Mouse (Mus musculus): Measurements from ENCODE around the gene Echdc3.

Gene Echdc3

DNA sequence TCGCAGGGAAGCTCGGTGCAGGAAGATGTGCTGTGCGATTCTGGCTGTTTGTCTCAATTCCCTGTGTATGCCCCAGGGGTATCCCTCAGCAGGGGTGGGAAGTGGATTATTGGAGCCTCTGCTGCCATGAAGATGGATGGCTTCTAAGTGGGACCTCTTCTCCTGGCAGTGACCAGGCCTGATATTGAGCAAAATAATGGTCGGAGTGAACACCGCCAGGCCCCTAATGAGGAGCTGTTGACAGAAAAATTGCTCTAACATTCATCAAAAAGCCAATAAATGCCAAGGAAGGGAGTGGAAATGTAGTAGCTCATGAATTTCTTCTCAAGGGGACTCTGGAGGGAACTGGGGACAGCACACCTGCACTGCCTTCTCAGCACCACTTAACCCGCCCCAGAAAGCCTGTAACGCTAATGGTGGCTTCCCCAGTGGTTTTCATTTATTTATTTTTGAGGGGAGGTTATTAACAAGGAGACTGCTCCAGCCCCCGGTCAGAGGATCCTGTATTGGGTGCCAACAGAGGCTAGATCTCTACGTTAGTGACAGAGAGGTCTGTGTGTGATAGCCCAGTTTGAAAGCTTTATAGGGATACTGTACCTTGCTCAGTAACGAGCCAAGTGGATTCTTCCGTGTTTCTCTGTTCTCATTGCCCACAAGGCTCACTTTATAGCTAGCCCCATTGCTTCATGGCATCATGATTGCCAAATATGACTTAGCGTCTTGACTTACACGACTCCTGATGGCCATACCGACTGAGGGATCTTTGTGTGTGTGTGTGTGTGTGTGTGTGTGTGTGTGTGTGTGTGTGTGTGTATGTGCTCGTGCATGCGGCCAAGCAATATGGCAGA, 33.7 kb downstream of the Echdc3 start:
- in situ Hi-C loops (cut with MboI; ENCODE audit: unreplicated experiment in 2 of 2), result no loop called here

DNA sequence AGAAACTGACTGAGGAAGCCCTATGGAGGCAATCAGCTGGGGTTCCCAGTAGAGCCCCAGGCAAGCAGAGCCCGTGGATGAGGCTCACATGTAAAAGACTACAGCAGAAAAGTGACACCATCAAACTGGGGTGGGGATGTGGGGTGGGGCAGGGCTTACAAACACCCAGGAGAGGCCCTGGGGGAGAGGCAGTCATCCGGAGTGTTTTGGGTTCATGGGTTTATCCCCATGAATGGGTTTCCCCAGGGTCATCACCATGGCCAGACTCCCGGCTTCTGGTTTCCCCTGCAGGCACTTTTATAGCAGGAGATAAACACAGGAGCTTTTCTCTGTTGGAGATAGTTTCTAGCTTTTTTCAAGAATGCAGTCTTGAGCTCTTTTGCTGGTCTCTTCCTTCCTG, 39.8 kb downstream of the Echdc3 start:
- in situ Hi-C loops (cut with MboI; ENCODE audit: unreplicated experiment in 2 of 2), result loop anchor here (25.0 kb wide), 3 partner anchors 761 to 1261 kb away; partner anchors contain the start of gene Phyh (in 2 of the 2)

DNA sequence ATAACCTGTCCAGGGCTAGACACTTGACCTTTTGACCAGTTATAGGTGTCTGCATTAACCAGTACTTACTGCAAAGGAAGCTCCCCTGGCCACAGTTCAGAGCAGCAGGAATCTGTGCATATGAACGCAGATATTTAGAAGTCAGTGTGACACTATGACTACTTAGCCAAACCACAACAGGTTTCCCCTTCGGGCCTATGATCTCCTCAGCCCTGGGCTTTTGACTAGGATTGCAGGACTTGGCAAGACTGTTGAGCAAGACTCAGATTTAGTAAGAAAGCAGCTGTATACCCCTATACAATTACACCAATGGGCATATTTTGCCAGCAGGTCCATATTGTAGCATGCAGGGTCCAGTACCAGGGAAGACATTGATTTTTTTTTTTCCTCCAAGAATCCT, 44.3 kb downstream of the Echdc3 start:
- in situ Hi-C loops (cut with MboI; ENCODE audit: unreplicated experiment in 2 of 2), result loop anchor here (5.0 to 25.0 kb wide), 8 partner anchors 171 to 1256 kb away; partner anchors contain the start of gene Phyh (in 2 of the 2)

DNA sequence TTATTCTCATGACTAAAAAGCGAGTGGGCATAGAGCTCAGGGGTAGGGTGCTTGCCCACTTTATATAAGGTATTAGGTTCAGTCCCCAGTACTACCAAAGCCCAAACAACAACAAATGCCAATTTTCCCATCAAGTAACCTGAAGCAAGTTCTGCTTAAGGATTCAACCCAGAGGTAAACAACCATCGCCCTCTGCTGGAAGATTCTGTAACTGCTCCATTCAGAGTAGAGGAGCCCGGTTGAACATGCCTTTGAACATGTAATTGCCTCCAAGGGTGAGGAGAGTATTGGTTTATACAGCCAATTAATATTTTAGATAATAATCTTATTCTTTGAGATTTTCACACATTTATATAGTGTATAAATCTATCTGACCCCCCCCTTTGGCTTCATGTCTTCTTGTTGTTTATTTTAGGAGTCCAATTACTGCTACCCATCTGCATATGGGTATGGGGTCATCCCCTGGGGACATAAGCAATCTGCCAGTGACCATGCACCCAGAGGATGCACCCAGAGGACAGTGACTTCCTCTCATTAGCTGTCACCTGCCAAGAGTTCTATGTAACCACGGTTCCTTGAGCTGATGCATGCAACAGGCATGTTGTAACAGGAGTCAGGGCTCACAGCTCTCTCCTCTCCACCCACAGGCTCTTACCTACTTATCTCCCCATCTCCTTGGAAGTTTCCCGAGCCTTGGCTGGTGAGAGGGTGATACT, 44.8 kb downstream of the Echdc3 start:
- in situ Hi-C loops (cut with MboI; ENCODE audit: unreplicated experiment in 2 of 2), result loop anchor here (5.0 to 25.0 kb wide), 8 partner anchors 171 to 1256 kb away; partner anchors contain the start of gene Phyh (in 2 of the 2)

DNA sequence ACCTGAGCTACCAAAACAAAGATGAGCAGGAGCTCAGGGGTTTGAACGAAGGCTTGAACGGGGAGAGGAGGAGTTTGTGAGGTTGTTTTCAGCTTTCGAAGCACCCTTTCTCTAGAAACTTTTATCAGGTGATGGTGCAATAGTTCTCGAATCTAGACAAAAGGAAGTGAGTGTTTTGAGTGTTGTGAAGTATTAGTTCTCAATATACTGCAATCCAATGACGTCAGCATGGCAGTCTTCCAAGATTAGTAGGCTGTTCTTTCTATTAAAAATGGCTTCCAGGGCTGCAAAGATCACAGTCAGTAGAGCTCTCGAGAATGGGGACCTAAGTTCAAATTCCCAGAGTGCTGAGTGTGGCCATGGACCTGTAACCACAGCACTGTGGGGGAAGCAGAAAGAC, 47.1 kb downstream of the Echdc3 start:
- in situ Hi-C loops (cut with MboI; ENCODE audit: unreplicated experiment in 2 of 2), result loop anchor here (5.0 to 25.0 kb wide), 8 partner anchors 168 to 1253 kb away; partner anchors contain the start of gene Phyh (in 2 of the 2)

DNA sequence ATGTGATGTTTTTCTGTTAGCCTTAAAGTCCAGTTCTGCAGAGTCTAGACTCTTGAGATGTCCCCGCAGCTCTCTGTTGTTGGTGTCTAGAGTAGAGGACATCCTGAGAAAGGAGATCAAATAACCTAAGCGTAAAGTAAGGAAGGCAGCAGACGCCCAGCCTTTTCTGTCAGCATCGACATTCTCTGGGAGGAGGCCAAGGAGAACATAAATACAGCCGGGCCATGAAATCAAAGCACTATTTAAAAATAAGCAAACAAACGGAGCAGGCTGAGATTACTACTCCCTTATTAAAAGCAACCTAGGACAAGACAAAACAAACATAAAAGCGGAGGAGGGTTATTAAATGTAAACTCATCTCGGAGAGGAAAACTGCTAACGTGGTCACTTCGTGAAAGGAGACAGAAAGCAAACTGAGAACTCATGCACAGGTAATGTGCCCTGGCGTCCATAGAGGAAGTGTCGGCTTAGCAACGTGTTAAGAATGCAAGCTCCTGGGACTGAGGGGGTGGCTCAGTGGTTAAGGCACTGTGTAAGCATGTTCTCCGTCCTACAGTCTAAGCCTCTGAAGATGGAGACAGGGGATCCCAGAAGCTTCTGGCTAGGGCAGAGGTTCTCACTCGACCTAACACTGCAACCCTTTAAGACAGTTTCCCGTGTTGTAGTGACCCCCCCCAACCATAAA, 48.1 kb downstream of the Echdc3 start:
- in situ Hi-C loops (cut with MboI; ENCODE audit: unreplicated experiment in 2 of 2), result loop anchor here (5.0 to 25.0 kb wide), 8 partner anchors 167 to 1252 kb away; partner anchors contain the start of gene Phyh (in 2 of the 2)

DNA sequence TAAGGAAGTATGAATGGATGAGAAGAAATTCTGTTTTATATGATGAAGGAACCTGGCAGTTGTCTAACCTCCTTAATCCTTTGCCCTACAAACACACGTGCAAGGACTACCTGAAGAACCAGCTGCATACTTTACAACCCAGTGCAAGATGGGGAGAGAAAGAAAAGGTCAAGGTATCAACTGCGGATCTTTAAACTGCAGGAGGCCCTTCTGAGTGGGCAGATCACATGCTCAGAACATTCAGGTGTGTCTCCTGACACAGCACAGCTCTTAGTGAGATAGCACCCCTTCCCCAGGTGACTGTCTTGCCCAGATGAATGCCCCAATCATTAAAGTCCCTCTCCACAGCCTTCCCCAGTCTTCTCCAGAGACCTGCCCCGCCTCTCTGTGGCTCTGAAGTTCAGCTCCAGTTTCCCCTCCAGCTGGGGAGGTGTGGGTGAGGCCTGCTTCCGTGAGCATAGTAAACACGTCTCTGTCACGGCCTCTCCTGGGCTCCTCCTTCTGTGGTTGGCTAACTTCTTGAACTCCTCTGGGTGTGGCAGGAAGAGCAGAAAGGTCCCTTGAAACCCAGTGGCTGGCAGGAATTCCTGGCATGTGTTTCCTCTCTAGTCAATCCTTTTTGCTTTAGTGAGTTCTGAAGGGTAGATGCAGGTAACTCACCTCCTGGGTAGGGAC, 50.3 kb downstream of the Echdc3 start:
- in situ Hi-C loops (cut with MboI; ENCODE audit: unreplicated experiment in 2 of 2), result loop anchor here (10.0 to 25.0 kb wide), 5 partner anchors 750 to 1250 kb away; partner anchors contain the start of gene Phyh (in 2 of the 2)

DNA sequence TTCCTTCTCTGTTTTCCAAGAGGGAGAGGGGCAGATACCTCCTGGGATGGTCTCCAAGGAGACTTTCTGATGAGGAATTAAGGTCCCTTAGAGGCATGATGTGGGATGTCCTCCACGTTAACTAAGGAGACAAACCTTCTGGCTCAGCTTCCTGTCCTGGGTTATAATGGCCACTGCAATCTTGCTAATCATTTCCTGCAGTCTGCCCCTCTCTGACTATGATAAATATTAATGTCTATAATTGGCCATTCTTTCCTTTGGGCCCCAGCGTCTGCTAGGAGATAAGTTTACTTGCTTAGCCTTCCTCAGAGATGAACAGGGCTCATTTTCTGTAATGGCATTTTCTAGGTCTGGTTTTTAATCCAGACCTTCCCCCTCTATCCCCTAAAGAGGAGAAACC, 53.1 kb downstream of the Echdc3 start:
- in situ Hi-C loops (cut with MboI; ENCODE audit: unreplicated experiment in 2 of 2), result loop anchor here (10.0 to 25.0 kb wide), 5 partner anchors 747 to 1247 kb away; partner anchors contain the start of gene Phyh (in 2 of the 2)

DNA sequence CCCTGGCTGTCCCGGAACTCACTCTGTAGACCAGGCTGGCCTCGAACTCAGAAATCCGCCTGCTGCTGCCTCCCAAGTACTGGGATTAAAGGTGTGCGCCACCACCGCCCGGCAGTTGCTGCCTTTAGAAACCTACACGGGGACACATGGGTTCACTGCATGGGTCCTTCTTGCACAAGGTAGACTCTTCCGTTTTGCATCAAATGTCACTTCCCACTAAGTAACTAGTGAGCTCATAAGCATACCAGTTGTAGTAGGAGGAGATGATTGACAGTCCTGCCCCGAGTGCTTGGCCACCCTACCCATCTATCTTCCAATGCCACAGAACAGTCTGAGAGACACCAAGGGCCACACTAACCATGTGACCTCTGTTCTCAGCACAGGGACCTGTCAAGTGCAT, 53.6 kb downstream of the Echdc3 start:
- in situ Hi-C loops (cut with MboI; ENCODE audit: unreplicated experiment in 2 of 2), result loop anchor here (25.0 kb wide), 3 partner anchors 747 to 1247 kb away; partner anchors contain the start of gene Phyh (in 2 of the 2)

DNA sequence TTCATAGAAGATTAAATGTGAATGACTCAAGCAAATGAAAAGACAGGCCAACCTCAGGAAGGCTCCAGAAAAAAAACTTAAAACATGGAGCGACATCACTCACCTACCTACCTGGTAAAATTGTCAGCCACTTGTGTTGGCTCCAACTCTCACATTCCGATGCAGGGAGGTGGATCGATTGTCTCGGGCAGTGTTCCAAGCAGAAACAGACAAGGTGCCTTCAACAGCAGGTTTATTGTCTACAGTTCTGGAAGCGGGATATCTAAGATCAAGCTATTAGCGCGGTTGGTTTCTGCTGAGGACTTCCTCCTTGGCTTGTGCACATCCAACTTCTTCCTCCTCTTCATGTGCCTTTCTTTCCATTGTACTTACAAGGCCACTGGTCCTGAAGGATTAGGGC, 55.2 kb downstream of the Echdc3 start:
- in situ Hi-C loops (cut with MboI; ENCODE audit: unreplicated experiment in 2 of 2), result loop anchor here (25.0 kb wide), 3 partner anchors 745 to 1245 kb away; partner anchors contain the start of gene Phyh (in 2 of the 2)

DNA sequence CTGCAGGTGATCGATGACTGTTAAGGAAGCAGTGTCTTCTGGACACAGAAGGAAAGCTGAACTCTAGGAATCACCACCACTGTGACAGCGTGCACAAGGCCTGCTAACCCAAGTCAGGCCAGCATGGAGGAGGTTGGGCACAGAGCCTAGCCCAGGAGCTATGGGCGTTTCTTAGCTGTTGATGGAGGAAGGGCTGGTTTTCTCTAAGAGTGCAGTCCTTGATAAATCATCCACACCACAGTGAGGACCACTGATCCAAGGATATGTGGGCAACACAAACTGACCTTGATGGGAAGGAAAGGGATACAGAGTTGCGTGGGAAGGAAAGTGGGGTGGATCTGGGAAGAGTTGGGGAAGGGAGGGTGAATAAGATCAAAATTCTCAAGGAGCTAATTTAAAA, 55.6 kb downstream of the Echdc3 start:
- in situ Hi-C loops (cut with MboI; ENCODE audit: unreplicated experiment in 2 of 2), result loop anchor here (25.0 kb wide), 3 partner anchors 745 to 1245 kb away; partner anchors contain the start of gene Phyh (in 2 of the 2)

DNA sequence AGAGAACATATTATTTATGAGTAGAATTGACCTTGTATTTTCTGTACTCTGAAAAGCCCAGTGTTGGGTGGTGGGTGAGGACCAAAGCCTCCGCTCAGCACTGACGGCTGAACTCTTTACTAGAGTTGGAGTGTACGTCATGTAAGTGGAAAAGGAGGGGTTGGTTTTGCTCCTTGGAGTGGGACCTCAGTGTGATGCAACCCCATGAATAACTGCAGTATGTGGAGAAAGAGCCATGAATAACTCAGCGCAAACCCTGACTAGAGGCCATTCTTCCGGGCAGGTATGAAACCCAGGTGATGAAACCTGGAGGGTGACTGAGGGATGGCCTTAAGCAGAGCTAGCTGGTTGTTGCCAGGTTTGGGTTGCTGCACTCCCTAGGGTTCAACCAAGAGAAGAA, 63.0 kb downstream of the Echdc3 start:
- in situ Hi-C loops (cut with MboI; ENCODE audit: unreplicated experiment in 2 of 2), result loop anchor here (25.0 kb wide), 3 partner anchors 738 to 1238 kb away; partner anchors contain the start of gene Phyh (in 2 of the 2)

DNA sequence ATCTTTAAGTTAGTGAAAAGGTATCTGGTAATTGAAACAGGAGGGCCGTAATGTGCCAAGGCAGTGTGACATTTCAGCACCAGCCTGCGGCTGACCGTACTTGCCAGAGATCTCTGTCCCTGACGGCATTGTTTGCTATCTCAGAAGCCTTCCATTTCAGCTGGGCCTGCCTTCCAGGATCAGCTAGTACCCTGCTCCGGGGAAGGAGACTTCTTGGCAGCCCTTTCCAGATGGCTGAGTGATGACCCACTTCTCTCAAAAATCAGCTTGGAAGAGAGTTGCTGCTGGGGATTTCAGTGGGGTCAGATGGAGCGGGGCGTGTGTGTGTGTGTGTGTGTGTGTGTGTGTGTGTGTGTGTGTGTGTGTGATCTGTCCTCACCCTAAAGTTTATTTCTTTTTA, 65.9 kb downstream of the Echdc3 start:
- in situ Hi-C loops (cut with MboI; ENCODE audit: unreplicated experiment in 2 of 2), result no loop called here

DNA sequence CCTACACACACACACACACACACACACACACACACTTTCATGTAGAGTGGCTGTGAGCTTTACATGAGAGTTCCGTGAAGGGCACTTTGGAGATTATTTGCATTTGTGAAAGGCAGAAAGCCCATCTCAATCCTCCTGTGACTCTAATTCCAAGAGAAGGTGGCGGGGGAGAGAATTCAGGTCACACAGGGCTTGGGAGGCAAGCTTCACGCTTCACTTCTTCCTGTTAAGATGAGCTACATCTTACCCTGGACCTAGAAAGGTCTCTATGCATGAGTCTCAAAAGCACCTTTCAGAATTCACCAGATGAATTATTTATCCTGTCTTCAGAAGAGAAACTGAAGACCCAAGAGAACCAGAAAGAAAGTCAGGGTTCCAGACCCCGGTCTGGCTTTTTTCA, 66.6 kb downstream of the Echdc3 start:
- in situ Hi-C loops (cut with MboI; ENCODE audit: unreplicated experiment in 2 of 2), result no loop called here

DNA sequence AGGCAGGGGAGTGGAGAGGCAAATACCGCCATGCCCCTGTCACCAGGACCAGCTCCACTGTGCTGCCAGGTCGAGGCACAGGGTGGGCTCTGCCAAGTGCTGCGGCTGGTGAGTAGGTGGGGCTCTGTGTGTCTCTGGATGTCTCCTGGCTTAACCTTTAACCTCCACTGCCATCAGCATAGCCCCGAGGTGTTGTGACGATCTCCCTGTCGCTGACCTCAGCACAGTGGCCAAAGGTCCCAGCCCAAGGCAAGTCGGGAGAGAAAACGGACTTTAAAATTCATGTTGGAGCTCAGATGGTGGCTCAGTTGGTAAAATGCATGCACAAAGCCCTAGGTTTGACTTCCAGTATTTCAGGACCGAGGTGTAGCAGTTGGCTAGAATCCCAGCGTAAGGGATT, 67.2 kb downstream of the Echdc3 start:
- in situ Hi-C loops (cut with MboI; ENCODE audit: unreplicated experiment in 2 of 2), result no loop called here

DNA sequence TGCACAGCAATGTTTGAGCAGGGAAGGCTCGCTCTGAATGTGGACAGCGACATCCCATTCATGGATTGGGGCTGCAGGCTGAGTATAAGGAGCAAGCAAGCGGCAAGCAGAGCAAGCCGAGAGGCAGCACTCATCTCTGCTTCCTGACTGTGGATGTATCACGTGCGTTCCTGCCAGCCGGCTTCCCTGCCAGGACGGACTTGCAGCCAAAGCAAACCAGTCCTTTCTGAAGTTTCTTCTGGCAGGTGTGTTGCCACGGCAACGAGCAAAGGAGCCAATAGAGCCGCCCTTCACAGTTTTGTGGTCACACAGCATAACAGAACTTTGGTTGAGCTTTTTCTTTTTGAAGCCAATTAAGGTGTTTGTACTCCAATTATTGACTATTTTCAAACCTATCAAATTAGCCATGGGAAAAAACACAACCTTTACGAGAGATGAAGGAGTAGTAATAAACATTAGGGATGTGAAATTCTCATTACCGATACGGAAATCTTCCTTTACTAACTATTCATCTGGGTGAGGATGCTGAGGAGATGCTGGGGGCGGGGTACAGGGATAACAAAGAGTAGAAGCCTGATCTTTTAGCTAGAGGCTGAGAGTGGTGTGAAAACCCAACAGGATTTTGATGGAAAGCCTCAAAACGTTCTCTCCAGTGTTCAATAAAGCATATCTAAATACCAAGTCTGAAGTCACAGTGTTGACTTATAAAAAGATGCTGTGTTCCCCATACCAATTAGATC, 69.7 kb downstream of the Echdc3 start:
- in situ Hi-C loops (cut with MboI; ENCODE audit: unreplicated experiment in 2 of 2), result no loop called here

DNA sequence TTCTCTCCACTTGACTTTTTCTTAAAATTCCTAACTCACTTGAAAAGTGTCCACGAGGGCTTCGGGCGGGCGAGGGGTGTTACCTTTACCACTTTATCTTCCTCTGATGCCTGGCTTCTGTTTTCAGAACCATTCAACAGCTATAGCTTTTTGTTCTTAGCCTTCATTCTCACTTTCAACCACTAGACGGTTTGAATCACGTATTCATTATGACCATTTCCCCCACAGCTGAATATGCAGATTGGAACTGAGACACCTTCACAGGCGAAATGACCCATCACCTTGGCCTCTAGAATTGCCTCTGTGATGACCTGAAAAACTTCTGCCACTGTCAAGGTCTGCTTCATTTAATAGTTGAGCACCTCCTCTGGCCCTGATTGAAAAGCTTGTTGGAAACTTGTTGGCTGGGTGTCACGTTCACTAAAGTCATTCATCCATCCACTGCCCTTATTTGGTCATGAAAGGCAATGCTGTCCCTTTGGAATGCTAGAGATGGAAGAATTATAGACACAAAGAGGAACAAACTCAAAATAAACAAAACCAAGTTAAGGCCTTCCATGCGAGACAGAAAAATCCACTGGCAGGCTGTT, 72.2 kb downstream of the Echdc3 start:
- in situ Hi-C loops (cut with MboI; ENCODE audit: unreplicated experiment in 2 of 2), result no loop called here
